Mouse (Mus musculus): ENCODE measurements around the gene 2310061I04Rik. TPM values are rescaled to one million over a fixed set of nuclear protein-coding genes. Genes with fewer than 3 reads are reported as not detected.
"Not testable (repeated sequence)": the region's sequence is repeated elsewhere in the genome, so short reads cannot be mapped to it uniquely, and the experiment has no call there.

The 2310061I04Rik gene
- 15.6 and 16.9 TPM in 2 replicates for polyA plus RNA-seq (2015; fragmentation: Nextera tagmentation; extraction: Ambion mirVana)

GRCm38 (mm10) chr17:35896781-35897643 lies at the start of gene 2310061I04Rik:
Gene 2310061I04Rik, minus strand, starts transcription at chr17:35897431.
- under 1% methylated on average over 63 of the region's 86 CpGs for WGBS (ENCODE audit: insufficient replicate concordance)
- Histone ChIP-seq H3K27me3 (ENCODE audit: insufficient read depth, low read length) (no peaks in the 10 kb centered on the region), H3K36me3 (replicated peaks; ENCODE audit: insufficient read depth, low read length) (peaks cover 18% of the 10 kb centered on the region), H3K4me2 (ENCODE audit: low read depth, low read length) (peak within 1 kb of the TSS; percentile 75), H3K4me1 (ENCODE audit: insufficient read depth) (peaks cover 15% of the 10 kb centered on the region), H3K9ac (replicated peaks) (peak within 1 kb of the TSS; percentile 70), H3K27ac (ENCODE audit: low read depth) (peak within 1 kb of the TSS; percentile 88), H3K9me3 (ENCODE audit: low read length) (no peaks in the 10 kb centered on the region), H3K4me3 (ENCODE audit: low read depth, low read length) (peak within 1 kb of the TSS; percentile 68)
- DNase-seq (peak; percentile 93), ATAC-seq (peak; percentile 93)
- no peak for TF ChIP-seq CTCF (IDR thresholded peaks at IDR 0.05; ENCODE audit: low read depth)
- TF ChIP-seq EP300 (IDR thresholded peaks at IDR 0.05; ENCODE audit: low read depth): no peak

GRCm38 (mm10) chr17:35939941-35940340 lies 42.7 kb upstream of the 2310061I04Rik start:
- no peak overlapping the region for H3K4me2 ChIP-seq (ENCODE audit: low read depth, low read length)
- ATAC-seq: no peak
- no peaks in the 10 kb centered on the region for H3K36me3 ChIP-seq (replicated peaks; ENCODE audit: insufficient read depth, low read length)
- no peak for DNase-seq
- H3K27ac ChIP-seq (ENCODE audit: low read depth): no peak overlapping the region
- H3K9me3 ChIP-seq (ENCODE audit: low read length): no peaks in the 10 kb centered on the region
- no peak overlapping the region for H3K4me3 ChIP-seq (ENCODE audit: low read depth, low read length)
- WGBS (ENCODE audit: insufficient replicate concordance): 66% methylated on average over 1 of the region's 1 CpGs
- H3K9ac ChIP-seq (replicated peaks): no peak overlapping the region
- TF ChIP-seq EP300 (IDR thresholded peaks at IDR 0.05; ENCODE audit: low read depth) (no peak), CTCF (IDR thresholded peaks at IDR 0.05; ENCODE audit: low read depth) (no peak)
- H3K27me3 ChIP-seq (ENCODE audit: insufficient read depth, low read length): no peaks in the 10 kb centered on the region
- H3K4me1 ChIP-seq (ENCODE audit: insufficient read depth): no peaks in the 10 kb centered on the region

- Histone ChIP-seq H3K4me2 (ENCODE audit: low read depth, low read length) (no peak overlapping the region), H3K4me3 (ENCODE audit: low read depth, low read length) (no peak overlapping the region), H3K36me3 (replicated peaks; ENCODE audit: insufficient read depth, low read length) (no peaks in the 10 kb centered on the region), H3K9ac (replicated peaks) (no peak overlapping the region), H3K9me3 (ENCODE audit: low read length) (no peaks in the 10 kb centered on the region), H3K4me1 (ENCODE audit: insufficient read depth) (no peaks in the 10 kb centered on the region), H3K27ac (ENCODE audit: low read depth) (no peak overlapping the region), H3K27me3 (ENCODE audit: insufficient read depth, low read length) (no peaks in the 10 kb centered on the region)
- ATAC-seq: no peak
- DNase-seq: no peak
- TF ChIP-seq EP300 (IDR thresholded peaks at IDR 0.05; ENCODE audit: low read depth) (no peak), CTCF (IDR thresholded peaks at IDR 0.05; ENCODE audit: low read depth) (no peak)
- 59% methylated on average over 2 of the region's 2 CpGs for WGBS (ENCODE audit: insufficient replicate concordance)
Observed at GRCm38 (mm10) chr17:35939108-35939507, 41.9 kb upstream of the 2310061I04Rik start.

- peak; percentile 92 for TF ChIP-seq CTCF (IDR thresholded peaks at IDR 0.05; ENCODE audit: low read depth)
- TF ChIP-seq EP300 (IDR thresholded peaks at IDR 0.05; ENCODE audit: low read depth): no peak
- H3K4me1 ChIP-seq (ENCODE audit: insufficient read depth): no peaks in the 10 kb centered on the region
- no peak overlapping the region for H3K4me2 ChIP-seq (ENCODE audit: low read depth, low read length)
- H3K9ac ChIP-seq (replicated peaks): no peak overlapping the region
- no peaks in the 10 kb centered on the region for H3K27me3 ChIP-seq (ENCODE audit: insufficient read depth, low read length)
- no peaks in the 10 kb centered on the region for H3K36me3 ChIP-seq (replicated peaks; ENCODE audit: insufficient read depth, low read length)
- no peaks in the 10 kb centered on the region for H3K9me3 ChIP-seq (ENCODE audit: low read length)
- 21% methylated on average over 2 of the region's 2 CpGs for WGBS (ENCODE audit: insufficient replicate concordance)
- DNase-seq (peak; percentile 55), ATAC-seq (peak; percentile 64)
- no peak overlapping the region for H3K27ac ChIP-seq (ENCODE audit: low read depth)
- H3K4me3 ChIP-seq (ENCODE audit: low read depth, low read length): no peak overlapping the region
Observed at GRCm38 (mm10) chr17:35937700-35938348, 40.6 kb upstream of the 2310061I04Rik start.

GRCm38 (mm10) chr17:35935763-35936162 lies 38.5 kb upstream of the 2310061I04Rik start:
- WGBS (ENCODE audit: insufficient replicate concordance): 85% methylated on average over 14 of the region's 14 CpGs
- not testable (repeated sequence) for H3K36me3 ChIP-seq (replicated peaks; ENCODE audit: insufficient read depth, low read length); H3K4me2 ChIP-seq (ENCODE audit: low read depth, low read length); DNase-seq; H3K9ac ChIP-seq (replicated peaks); H3K27ac ChIP-seq (ENCODE audit: low read depth); H3K4me1 ChIP-seq (ENCODE audit: insufficient read depth); H3K27me3 ChIP-seq (ENCODE audit: insufficient read depth, low read length); H3K4me3 ChIP-seq (ENCODE audit: low read depth, low read length); H3K9me3 ChIP-seq (ENCODE audit: low read length); ATAC-seq

- Histone ChIP-seq H3K4me2 (ENCODE audit: low read depth, low read length) (no peak overlapping the region), H3K4me3 (ENCODE audit: low read depth, low read length) (no peak overlapping the region), H3K36me3 (replicated peaks; ENCODE audit: insufficient read depth, low read length) (peaks cover 31% of the 10 kb centered on the region), H3K27me3 (ENCODE audit: insufficient read depth, low read length) (no peaks in the 10 kb centered on the region), H3K9me3 (ENCODE audit: low read length) (no peaks in the 10 kb centered on the region), H3K9ac (replicated peaks) (no peak overlapping the region), H3K4me1 (ENCODE audit: insufficient read depth) (no peaks in the 10 kb centered on the region), H3K27ac (ENCODE audit: low read depth) (no peak overlapping the region)
- DNase-seq: peak; percentile 10
- no peak for ATAC-seq
- TF ChIP-seq EP300 (IDR thresholded peaks at IDR 0.05; ENCODE audit: low read depth): no peak
- no peak for TF ChIP-seq CTCF (IDR thresholded peaks at IDR 0.05; ENCODE audit: low read depth)
- WGBS (ENCODE audit: insufficient replicate concordance): 88% methylated on average over 4 of the region's 4 CpGs
Observed at GRCm38 (mm10) chr17:35932608-35933007, 35.4 kb upstream of the 2310061I04Rik start.

All from liver, postnatal 0 days (tissue).